Mouse (Mus musculus) gastrocnemius, adult 2 months (tissue): ENCODE measurements around the gene Pfn3. TPM values are rescaled to one million over a fixed set of nuclear protein-coding genes. Genes with fewer than 3 reads are reported as not detected.

Source experiments
- DNase-seq: peaks from one replicate; pipeline ENCODE4 v3.0.0; 2022
- H3K27ac ChIP-seq: fragments of 200-600 bp; 2 replicates; pipeline ENCODE4 v1.8.1; 2022; ENCODE audit warnings: mild to moderate bottlenecking
- H3K4me3 ChIP-seq: fragments of 200-600 bp; 2 replicates; pipeline ENCODE4 v1.8.1; 2022; ENCODE audit warnings: mild to moderate bottlenecking, moderate library complexity
- CTCF ChIP-seq: fragments of 200-600 bp; IDR thresholded peaks from 2 replicates; pipeline ENCODE4 v1.8.1; 2022; ENCODE audit warnings: antibody characterized with exemption, mild to moderate bottlenecking, moderate library complexity
- intact Hi-C: fragments of 180-260 bp; cut with DNase I; formaldehyde crosslinking; loops from one replicate; pipeline ENCODE4 v1.15.1; 2025
- total RNA-seq, 2 experiments: library from RNA; stranded (reverse); gene quantifications; 2 replicates each; pipeline ENCODE4 v1.2.3; 2021

The Pfn3 gene
- total RNA-seq, 2 experiments from 2014 or later, result not detected

- peak; percentile 86 for TF ChIP-seq CTCF
- peak; percentile 86 for DNase-seq
- Histone ChIP-seq H3K4me3 (peak overlapping the region; percentile 67), H3K27ac (peak overlapping the region; percentile 46)
- intact Hi-C loops, result loop anchor here (1.0 kb wide), 1 partner anchor 50 kb away; no protein-coding TSS in a partner anchor
Observed at GRCm38 (mm10) chr13:55420933-55421800, 6.1 kb upstream of the Pfn3 start.

- DNase-seq, result no peak
- Histone ChIP-seq H3K27ac (no peak overlapping the region), H3K4me3 (peak overlapping the region; percentile 67)
- TF ChIP-seq CTCF, result no peak; the same call in 1 of the 2 replicates
- intact Hi-C loops, result loop anchor here (1.0 kb wide), 1 partner anchor 51 kb away; no protein-coding TSS in a partner anchor
Observed at GRCm38 (mm10) chr13:55420018-55420932, 5.2 kb upstream of the Pfn3 start.

DNA sequence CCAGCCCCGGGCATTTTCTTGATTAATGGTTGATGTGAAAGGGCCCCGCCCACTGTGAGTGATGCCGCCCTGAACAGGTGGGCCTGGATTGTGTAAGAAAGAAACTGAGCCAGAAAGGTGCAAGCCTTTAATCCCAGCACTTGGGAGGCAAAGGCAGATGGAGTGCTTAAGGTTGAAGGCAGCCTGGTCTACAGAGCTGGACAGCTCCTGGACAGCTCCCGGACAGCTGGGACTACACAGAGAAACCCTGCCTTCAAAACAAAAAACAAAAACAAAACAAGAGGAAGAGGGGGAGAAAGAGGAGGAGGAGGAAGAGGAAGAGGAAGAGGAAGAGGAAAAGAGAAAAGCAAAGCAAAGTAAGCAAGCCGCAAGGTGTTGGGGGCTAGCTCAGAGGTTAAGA lies 4.1 kb upstream of the Pfn3 start:
- H3K27ac ChIP-seq, result no peak overlapping the region
- intact Hi-C loops, result loop anchor here (2.0 kb wide), 1 partner anchor 24 kb away; no protein-coding TSS in a partner anchor
- no peak for TF ChIP-seq CTCF
- DNase-seq, result no peak
- H3K4me3 ChIP-seq, result no peak overlapping the region

- Histone ChIP-seq H3K27ac (no peak overlapping the region), H3K4me3 (no peak overlapping the region)
- TF ChIP-seq CTCF, result no peak; the same call in 1 of the 2 replicates
- intact Hi-C loops, result loop anchor here (2.0 kb wide), 1 partner anchor 25 kb away; no protein-coding TSS in a partner anchor
- peak; percentile 92 for DNase-seq
Observed at GRCm38 (mm10) chr13:55418004-55418403, 3.0 kb upstream of the Pfn3 start.

GRCm38 (mm10) chr13:55413333-55413732 lies 1.7 kb downstream of the Pfn3 start:
- no peak for DNase-seq
- Histone ChIP-seq H3K4me3 (no peak overlapping the region), H3K27ac (no peak overlapping the region)
- TF ChIP-seq CTCF, result no peak
- intact Hi-C loops, result no loop called here

DNA sequence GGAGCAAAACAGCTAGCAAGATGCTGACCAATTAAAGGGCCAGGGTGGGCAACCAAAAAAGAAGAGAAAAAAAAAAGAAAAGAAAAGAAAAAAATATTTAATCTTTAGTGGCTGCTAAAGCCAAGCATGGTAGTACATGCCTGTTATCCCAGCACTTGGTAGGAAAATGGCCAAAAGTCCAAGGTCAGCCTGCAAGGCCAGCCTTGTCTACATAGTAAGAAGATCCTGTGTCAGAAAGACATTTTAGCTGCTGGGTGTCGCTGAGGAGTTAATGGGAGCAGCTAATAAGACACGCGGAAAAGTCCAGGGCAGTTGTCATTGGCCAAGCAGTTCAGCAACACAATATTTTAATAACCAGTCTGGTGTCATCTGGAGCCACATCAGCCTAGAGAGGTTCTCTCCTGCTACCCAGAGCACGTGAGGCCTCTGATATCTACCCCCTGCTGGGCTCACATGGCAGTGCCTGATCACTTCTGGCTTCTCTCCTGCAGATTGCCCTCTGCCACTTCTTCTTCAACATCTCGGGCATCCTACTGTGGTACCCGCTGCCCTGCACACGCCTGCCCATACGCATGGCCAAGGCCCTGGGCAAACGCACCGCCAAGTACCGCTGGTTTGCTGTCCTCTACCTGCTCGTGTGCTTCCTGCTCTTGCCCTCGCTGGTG lies 2.3 kb downstream of the Pfn3 start:
- no peak for DNase-seq
- intact Hi-C loops, result no loop called here
- Histone ChIP-seq H3K4me3 (no peak overlapping the region), H3K27ac (no peak overlapping the region)
- TF ChIP-seq CTCF, result no peak

DNA sequence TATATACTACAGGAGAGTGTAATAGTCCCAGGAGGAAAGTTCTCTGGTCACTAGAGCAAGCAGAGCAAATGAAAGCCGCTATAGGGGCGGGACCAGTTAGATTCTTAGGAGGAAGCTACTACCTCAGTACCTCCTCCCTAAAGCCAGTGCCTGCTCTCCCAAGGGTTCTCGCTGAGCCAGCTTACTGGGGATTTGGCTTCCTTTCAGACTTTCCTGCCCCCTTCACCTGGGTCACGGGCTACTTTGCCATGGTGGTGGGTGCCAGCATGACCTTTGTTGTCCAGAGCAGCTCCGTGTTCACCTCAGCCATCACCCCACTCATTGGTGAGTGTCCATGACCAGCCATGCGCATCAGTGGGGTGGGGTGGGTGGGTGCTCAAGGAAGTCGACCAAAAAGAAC lies 3.2 kb downstream of the Pfn3 start:
- DNase-seq, result no peak
- no peak for TF ChIP-seq CTCF
- Histone ChIP-seq H3K27ac (no peak overlapping the region), H3K4me3 (no peak overlapping the region)
- intact Hi-C loops, result no loop called here

- H3K4me3 ChIP-seq, result no peak overlapping the region
- intact Hi-C loops, result no loop called here
- no peak for DNase-seq
- TF ChIP-seq CTCF, result no peak
- no peak overlapping the region for H3K27ac ChIP-seq
Observed at GRCm38 (mm10) chr13:55408546-55409120, 6.4 kb downstream of the Pfn3 start.

DNA sequence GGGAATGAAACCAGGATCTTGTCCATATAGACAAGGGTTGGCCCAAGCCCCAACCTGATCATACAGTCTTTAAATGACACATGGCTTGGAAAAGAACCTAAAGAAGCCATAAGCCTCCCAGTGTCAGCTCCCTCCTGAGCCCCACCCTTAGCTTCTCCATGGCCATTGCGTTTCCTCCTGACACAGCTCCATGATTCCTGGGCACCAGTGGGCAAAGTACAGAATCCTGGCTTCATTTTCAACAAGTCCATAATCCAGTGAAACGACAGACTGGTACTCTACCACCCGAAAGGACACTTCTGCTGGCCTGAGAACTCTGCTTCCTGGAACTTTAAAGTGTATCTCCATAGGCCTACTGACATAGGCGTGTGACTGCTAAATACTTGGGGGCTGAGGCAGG lies 7.7 kb downstream of the Pfn3 start:
- Histone ChIP-seq H3K27ac (no peak overlapping the region), H3K4me3 (no peak overlapping the region)
- no peak for DNase-seq
- intact Hi-C loops, result no loop called here
- TF ChIP-seq CTCF, result no peak

DNA sequence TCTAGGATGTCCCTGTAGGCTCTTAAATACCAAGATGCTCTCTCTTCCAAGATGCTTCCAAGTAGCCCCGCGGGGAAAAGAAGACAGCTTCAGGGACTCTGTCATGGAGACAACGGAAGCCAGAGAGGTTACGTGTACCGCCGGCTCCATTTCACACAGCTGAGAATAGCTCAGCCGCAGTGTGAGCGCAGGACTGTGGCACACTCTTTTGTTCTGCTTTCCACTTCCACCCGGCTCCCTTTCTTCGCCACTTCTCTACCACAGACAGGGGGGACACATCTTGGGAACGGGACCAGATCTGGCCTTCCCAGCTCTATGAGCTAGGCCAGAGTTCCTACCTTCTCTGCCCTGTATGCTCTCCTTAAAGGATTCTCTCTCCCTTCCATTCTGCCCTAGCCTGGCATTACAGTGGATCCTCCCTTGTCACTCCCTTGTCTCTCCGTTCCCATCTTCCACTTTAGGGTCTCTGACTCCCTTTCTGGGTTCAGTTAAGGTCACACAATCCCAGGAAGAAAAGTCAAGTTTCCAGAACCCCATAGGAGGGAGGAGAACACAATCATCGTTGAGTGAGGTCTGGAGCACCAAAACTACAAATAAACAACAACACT lies 9.1 kb downstream of the Pfn3 start:
- DNase-seq, result no peak
- H3K27ac ChIP-seq, result no peak overlapping the region
- no peak for TF ChIP-seq CTCF
- intact Hi-C loops, result loop anchor here (1.0 kb wide), 1 partner anchor 111 kb away; no protein-coding TSS in a partner anchor
- H3K4me3 ChIP-seq, result no peak overlapping the region

- intact Hi-C loops, result loop anchor here (1.0 kb wide), 1 partner anchor 112 kb away; no protein-coding TSS in a partner anchor
- H3K27ac ChIP-seq, result no peak overlapping the region
Observed at GRCm38 (mm10) chr13:55404853-55405782, 9.9 kb downstream of the Pfn3 start.

More at GRCm38 (mm10) chr13:55404853-55405782, 9.9 kb downstream of the Pfn3 start:
- TF ChIP-seq CTCF, result peak; percentile 98
- peak; percentile 74 for DNase-seq
- H3K4me3 ChIP-seq, result no peak overlapping the region
